Mouse (Mus musculus) stomach, postnatal 0 days (tissue): ENCODE measurements around the gene Cyb5d1. TPM values are rescaled to one million over a fixed set of nuclear protein-coding genes. Genes with fewer than 3 reads are reported as not detected.

Experiments
- ATAC-seq: fragments of 200-750 bp; cut with Nextera tagmentation; 2 replicates; pipeline ENCODE4 v1.8.0; 2017; ENCODE audit not compliant: low FRiP score, low TSS enrichment
- DNase-seq: peaks from one replicate; pipeline ENCODE4 v3.0.0-alpha.2; 2016; ENCODE audit warnings: low spot score
- H3K27ac ChIP-seq: fragments of 300-500 bp; sonication (generic); replicated peaks from 2 replicates; pipeline ENCODE4 v1.5.1; 2014; ENCODE audit warnings: mild to moderate bottlenecking, control low read depth
- H3K27me3 ChIP-seq: fragments of 300-500 bp; sonication (generic); 2 replicates; pipeline ENCODE4 v1.6.1; 2014; ENCODE audit warnings: low read length; ENCODE audit not compliant: control insufficient read depth, insufficient read depth
- H3K36me3 ChIP-seq: fragments of 300-500 bp; sonication (generic); 2 replicates; pipeline ENCODE4 v1.6.1; 2014; ENCODE audit warnings: low read length, mixed read lengths; ENCODE audit not compliant: control insufficient read depth, insufficient read depth
- H3K4me1 ChIP-seq: fragments of 300-500 bp; sonication (generic); replicated peaks from 2 replicates; pipeline ENCODE4 v1.6.1; 2014; ENCODE audit warnings: antibody characterized with exemption; ENCODE audit not compliant: control insufficient read depth, insufficient read depth
- H3K4me2 ChIP-seq: fragments of 300-500 bp; sonication (generic); replicated peaks from 2 replicates; pipeline ENCODE4 v1.6.1; 2014; ENCODE audit warnings: low read depth, mild to moderate bottlenecking, control low read depth, moderate library complexity
- H3K4me3 ChIP-seq: fragments of 300-500 bp; sonication (generic); 2 replicates; pipeline ENCODE4 v1.5.1; 2014; ENCODE audit warnings: low read depth, low read length, control low read depth
- H3K9ac ChIP-seq: fragments of 300-500 bp; sonication (generic); 2 replicates; pipeline ENCODE4 v1.6.1; 2014; ENCODE audit warnings: mild to moderate bottlenecking, low read length, control low read depth, mixed read lengths
- H3K9me3 ChIP-seq: fragments of 300-500 bp; sonication (generic); 2 replicates; pipeline ENCODE4 v1.6.1; 2016; ENCODE audit warnings: low read length; ENCODE audit not compliant: control insufficient read depth
- CTCF ChIP-seq: IDR thresholded peaks from 2 replicates; pipeline ENCODE4 v1.5.1; 2016; ENCODE audit warnings: antibody characterized with exemption, low read depth, mild to moderate bottlenecking, moderate library complexity
- EP300 ChIP-seq: optimal IDR thresholded peaks from 2 replicates; pipeline ENCODE3; 2016; ENCODE audit warnings: antibody characterized with exemption
- WGBS: fragments of 180-500 bp; shearing (Covaris S2); extraction: QIAGEN DNeasy Blood & Tissue Kit; methylation state at CpG from one replicate; pipeline ENCODE4 v1.1.7; 2014; 5-methylcytosine and 5-hydroxymethylcytosine counted together
- polyA plus RNA-seq: library from polyadenylated mRNA; unstranded; fragments of >200 nt; fragmentation: Nextera tagmentation; extraction: Ambion mirVana; gene quantifications from 2 replicates; pipeline ENCODE4 v1.2.1, GENCODE M21; 2015

Cyb5d1 gene
- polyA plus RNA-seq, 1 experiment from 2014 or later = 9.1 TPM

DNA sequence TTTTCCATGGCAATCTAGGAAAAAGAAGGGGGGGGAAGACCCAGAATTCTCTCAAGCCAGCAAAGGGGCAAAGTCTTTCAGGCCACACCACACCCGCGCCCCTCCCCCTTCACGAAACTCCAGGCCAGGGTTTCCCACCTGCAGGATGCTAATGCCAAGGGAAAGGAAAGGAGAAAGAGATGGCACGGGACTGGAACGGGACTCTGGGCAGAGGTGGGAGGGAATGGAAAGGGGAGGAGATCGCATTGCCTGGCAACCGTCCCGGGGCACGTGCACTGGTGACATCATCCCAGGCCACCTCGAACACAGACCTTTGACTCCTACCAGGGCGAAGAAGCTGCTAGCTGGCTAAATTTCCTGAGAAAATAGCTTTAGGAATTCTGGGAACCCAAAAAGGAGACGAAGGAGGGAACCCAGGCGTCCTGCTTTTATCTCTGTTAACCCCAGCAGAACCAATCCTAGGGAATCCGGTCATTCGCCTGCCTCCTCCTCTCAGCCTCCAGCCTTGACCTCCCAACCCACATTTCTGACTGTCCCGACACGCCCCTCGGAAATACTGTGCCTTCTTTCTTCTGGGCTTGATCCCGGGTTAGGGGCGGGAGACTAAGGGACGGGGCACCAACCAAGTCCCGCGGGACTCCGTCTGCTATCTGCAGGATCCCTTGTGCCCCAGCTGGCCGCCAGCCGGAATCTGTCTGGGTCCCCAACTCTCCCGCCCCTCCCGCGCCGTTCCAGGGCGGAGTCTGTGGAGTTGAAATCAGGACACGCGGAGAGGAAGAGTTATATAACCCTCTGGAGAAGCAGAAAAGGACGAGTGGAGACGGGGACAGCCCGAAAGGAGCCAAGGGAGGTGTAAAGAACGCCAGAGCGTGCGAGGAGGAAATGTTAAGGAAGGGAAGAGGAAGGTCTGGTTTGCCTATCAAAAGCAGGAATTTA is 22.3 kb upstream of the Cyb5d1 start:
- H3K4me1 ChIP-seq = peaks cover 13% of the 10 kb centered on the region
- DNase-seq (peak; percentile 97), ATAC-seq (peak; percentile 66)
- H3K27ac ChIP-seq = peak overlapping the region; percentile 98
- peak; percentile 71 for TF ChIP-seq EP300
- TF ChIP-seq CTCF = 0 out of 2 replicates have a peak, but pooled peaks have one; percentile 13
- WGBS = under 1% methylated on average over 39 of the region's 39 CpGs
- no peaks in the 10 kb centered on the region for H3K9me3 ChIP-seq
- H3K4me3 ChIP-seq = peak overlapping the region; percentile 59
- peak overlapping the region; percentile 78 for H3K9ac ChIP-seq
- no peaks in the 10 kb centered on the region for H3K36me3 ChIP-seq
- H3K4me2 ChIP-seq = peak overlapping the region; percentile 97
- no peaks in the 10 kb centered on the region for H3K27me3 ChIP-seq

DNA sequence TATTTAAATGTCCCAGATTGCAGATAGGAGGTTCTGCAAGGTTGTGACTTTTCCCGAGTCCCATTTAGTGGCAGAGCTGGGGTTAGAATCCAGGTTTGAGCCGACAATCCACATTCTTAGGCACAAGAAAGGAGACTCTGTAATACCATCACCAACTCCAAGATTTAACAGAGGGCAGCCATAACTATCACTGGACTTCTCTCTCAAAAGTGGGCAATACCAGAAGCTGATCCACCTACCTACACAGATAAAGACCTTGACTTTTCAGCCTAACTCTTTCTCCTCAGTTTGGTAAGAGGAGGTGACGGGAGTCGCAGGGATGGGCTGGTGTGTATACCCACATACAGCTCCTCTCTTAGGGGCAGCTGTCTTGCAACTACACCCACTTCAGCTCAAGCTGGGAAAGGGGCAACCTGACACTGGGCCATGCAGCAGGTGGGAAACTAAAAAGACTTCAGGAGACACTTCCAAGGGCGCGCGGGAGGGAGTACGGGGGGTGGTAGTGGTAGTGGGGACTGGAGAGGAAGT is 21.6 kb upstream of the Cyb5d1 start:
- no peak for TF ChIP-seq EP300
- no peak for TF ChIP-seq CTCF
- no peaks in the 10 kb centered on the region for H3K27me3 ChIP-seq
- H3K36me3 ChIP-seq = no peaks in the 10 kb centered on the region
- ATAC-seq = no peak
- H3K9ac ChIP-seq = peak overlapping the region; percentile 43
- peak overlapping the region; percentile 98 for H3K27ac ChIP-seq
- H3K4me1 ChIP-seq = peaks cover 18% of the 10 kb centered on the region
- DNase-seq = no peak
- 8% methylated on average over 8 of the region's 8 CpGs for WGBS
- peak overlapping the region; percentile 97 for H3K4me2 ChIP-seq
- no peaks in the 10 kb centered on the region for H3K9me3 ChIP-seq
- peak overlapping the region; percentile 59 for H3K4me3 ChIP-seq

DNA sequence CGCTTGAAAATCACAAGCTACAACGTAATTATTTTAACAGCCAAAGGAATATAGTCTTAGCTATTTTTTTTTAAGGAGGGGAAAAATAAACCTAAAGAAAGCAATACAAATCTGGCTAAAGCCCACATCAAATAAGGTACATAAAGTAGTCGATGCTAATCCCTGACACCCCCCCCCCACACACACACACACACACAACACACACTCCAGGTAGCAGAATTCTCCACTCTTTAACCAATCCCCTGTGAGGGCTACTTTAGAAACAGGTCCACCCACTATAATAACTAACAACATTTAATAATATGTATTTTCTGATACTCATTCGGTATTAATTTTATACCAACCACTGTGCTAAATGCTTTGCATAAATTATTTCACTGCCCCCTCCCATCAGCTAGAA is 21.1 kb upstream of the Cyb5d1 start:
- peaks cover 2% of the 10 kb centered on the region; the same call in 1 of the 2 replicates for H3K36me3 ChIP-seq
- no peak for ATAC-seq
- peak overlapping the region; percentile 98 for H3K27ac ChIP-seq
- H3K27me3 ChIP-seq = no peaks in the 10 kb centered on the region
- DNase-seq = no peak
- peaks cover 20% of the 10 kb centered on the region for H3K4me1 ChIP-seq
- peak overlapping the region; percentile 97 for H3K4me2 ChIP-seq
- TF ChIP-seq CTCF (no peak), EP300 (no peak)
- no peak overlapping the region for H3K9ac ChIP-seq
- H3K9me3 ChIP-seq = no peaks in the 10 kb centered on the region
- H3K4me3 ChIP-seq = peak overlapping the region; percentile 59
- 5% methylated on average over 4 of the region's 4 CpGs for WGBS

DNA sequence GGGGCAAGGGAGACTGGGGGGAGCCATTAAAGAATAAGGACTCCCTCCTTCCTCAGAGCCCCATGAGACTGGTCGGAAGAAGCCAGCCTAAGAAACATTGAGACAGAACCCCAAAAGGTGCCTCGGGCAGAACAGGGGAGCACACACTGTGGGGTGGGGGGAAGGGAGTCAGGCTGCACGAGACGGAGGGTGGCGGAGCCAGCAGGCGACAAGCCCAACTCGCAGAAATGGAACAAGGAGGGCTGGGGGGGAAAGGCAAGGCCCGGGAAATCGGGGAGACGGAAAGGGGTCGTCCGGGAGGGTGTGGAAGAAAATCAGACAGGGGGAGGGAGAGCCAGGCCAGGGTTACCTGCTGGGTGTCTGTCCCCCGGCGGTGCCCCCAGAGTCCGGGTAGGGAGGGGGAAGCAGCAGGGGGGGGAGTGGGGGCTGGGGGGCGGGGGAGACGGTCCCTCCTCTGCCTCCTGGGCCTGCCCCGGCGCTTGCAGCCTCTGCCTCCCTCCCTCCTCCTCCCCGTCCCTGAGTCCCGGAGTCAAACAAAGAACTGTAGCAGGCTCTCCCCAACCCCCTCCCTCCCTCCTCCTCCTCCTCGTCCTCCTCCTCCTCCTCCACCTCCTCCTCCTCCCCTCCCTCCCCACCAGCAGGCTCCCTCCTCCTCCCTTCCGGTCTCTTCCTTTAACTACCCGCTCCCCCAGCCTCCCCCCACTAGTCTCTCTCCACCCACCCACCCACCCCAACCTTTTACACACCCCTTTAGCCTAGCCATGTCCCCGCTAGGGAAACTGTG is 20.4 kb upstream of the Cyb5d1 start:
- H3K9me3 ChIP-seq = no peaks in the 10 kb centered on the region
- no peak for TF ChIP-seq CTCF
- no peak for TF ChIP-seq EP300
- H3K9ac ChIP-seq = peak overlapping the region; percentile 79
- H3K4me3 ChIP-seq = peak overlapping the region; percentile 59
- no peaks in the 10 kb centered on the region for H3K27me3 ChIP-seq
- ATAC-seq (no peak), DNase-seq (peak; percentile 80)
- under 1% methylated on average over 16 of the region's 25 CpGs for WGBS
- H3K4me2 ChIP-seq = peak overlapping the region; percentile 97
- peaks cover 20% of the 10 kb centered on the region for H3K4me1 ChIP-seq
- peak overlapping the region; percentile 98 for H3K27ac ChIP-seq
- H3K36me3 ChIP-seq = peaks cover 2% of the 10 kb centered on the region; the same call in 1 of the 2 replicates

DNA sequence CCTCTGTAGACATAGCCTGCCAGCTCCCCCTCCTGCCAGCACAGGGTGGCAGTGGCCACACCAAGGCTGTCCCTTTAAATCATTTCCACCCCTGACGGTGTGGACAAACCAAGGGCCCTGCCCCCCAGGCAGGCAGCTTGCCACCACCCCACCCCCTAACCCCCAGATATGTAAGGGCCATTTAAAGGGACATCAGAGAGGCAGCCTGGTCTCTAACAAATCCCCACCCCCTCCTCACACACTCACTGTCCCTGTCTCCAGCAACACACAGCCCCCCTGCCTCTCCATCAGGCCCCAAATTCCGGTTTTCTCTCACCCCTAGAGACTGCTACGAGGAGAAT is 19.9 kb upstream of the Cyb5d1 start:
- peak; percentile 54 for TF ChIP-seq CTCF
- no peak for TF ChIP-seq EP300
- Histone ChIP-seq H3K9me3 (no peaks in the 10 kb centered on the region), H3K9ac (peak overlapping the region; percentile 79), H3K4me3 (peak overlapping the region; percentile 59), H3K27ac (peak overlapping the region; percentile 98), H3K4me1 (peaks cover 20% of the 10 kb centered on the region), H3K36me3 (peaks cover 2% of the 10 kb centered on the region; the same call in 1 of the 2 replicates), H3K27me3 (no peaks in the 10 kb centered on the region), H3K4me2 (peak overlapping the region; percentile 97)
- peak; percentile 84 for DNase-seq
- 4% methylated on average over 3 of the region's 3 CpGs for WGBS
- peak; percentile 16 for ATAC-seq
